8 mouse cellular contexts compared by ENCODE assay signal in the genomic region with DNA sequence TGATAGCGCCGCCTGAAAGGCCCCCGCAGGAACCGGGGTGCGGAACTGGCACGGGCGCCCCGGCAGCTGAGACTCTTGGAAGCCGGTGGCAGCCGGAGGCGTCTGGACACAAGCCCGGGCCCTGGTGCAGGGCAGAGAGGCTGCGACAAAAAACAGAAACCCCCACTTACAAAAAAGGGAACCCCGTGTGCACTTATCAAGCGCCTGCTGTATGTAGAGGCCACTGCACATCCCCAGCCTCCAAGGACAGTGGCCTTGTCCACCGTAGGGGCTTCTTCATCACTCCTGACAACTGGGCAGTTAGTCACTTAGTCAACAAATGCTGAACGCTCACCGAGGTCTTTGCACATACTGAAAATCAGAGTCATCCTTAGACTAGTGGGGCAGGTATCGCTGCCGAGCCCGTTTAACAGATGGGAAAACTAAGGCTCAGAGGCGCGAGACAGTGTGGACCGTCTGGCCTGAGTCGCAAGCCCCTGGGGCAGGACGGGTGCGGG. TPM values are rescaled to one million over a fixed set of nuclear protein-coding genes. Genes with fewer than 3 reads are reported as not detected.
DNase-seq lines count a peak whose midpoint lies in the region; ATAC-seq and TF ChIP-seq lines count a peak whose summit lies in the region.
"Had no signal": no experiment of that assay in that cellular context is flagged by ENCODE, and none has a peak within 500 bp of the region (broad histone marks: within the 10 kb centered on the region; RNA-seq: fewer than 3 reads in every experiment).

No protein-coding gene starts in this region.

- 23% methylated on average over 27 of the region's 27 CpGs for WGBS in liver, adult 2 months
- 29% methylated on average over 27 of the region's 27 CpGs for WGBS in hindbrain, embryonic 10.5 days
- WGBS in liver, embryonic 15.5 days (ENCODE audit: insufficient replicate concordance) = 21% methylated on average over 27 of the region's 27 CpGs

- H3K4me3 ChIP-seq in liver, adult 2 months (ENCODE audit: insufficient read depth, low read depth, low read length) = no peak overlapping the region
- peak overlapping the region; percentile 34 for H3K4me3 ChIP-seq in hindbrain, embryonic 10.5 days
- no peak overlapping the region for H3K4me3 ChIP-seq in liver, embryonic 15.5 days (replicated peaks)

- no peak for DNase-seq in liver, adult 2 months (ENCODE audit: extremely low read depth, low read depth, low spot score)
- no peak for DNase-seq in liver
- peak; percentile 77 to 82 for DNase-seq in cerebellum, postnatal 25 days
- no peak for DNase-seq in hindbrain, embryonic 10.5 days (ENCODE audit: low spot score)
- DNase-seq in ovary, postnatal 10 days (ENCODE audit: low spot score) = no peak

- no peaks in the 10 kb centered on the region for H3K36me3 ChIP-seq in liver, adult 2 months (ENCODE audit: control insufficient read depth, insufficient read depth, low read length)
- no peaks in the 10 kb centered on the region for H3K36me3 ChIP-seq in hindbrain, embryonic 10.5 days
- H3K36me3 ChIP-seq in liver, embryonic 15.5 days (replicated peaks) = no peaks in the 10 kb centered on the region

- peak overlapping the region; percentile 30; the same call in 1 of the 2 replicates for H3K9ac ChIP-seq in liver, adult 2 months (ENCODE audit: low read depth, low read length)
- H3K9ac ChIP-seq in liver, embryonic 15.5 days = no peak overlapping the region

- TF ChIP-seq CTCF in liver, adult 2 months (IDR thresholded peaks at IDR 0.05; ENCODE audit: low read depth, low read length) = no peak

- peaks cover 3% of the 10 kb centered on the region for H3K4me1 ChIP-seq in liver, adult 2 months (ENCODE audit: control insufficient read depth, insufficient read depth, low read length)
- H3K4me1 ChIP-seq in hindbrain, embryonic 10.5 days (replicated peaks) = peaks cover 70% of the 10 kb centered on the region
- peaks cover 23% of the 10 kb centered on the region for H3K4me1 ChIP-seq in liver, embryonic 15.5 days (replicated peaks)

- no peak overlapping the region for H3K27ac ChIP-seq in liver, adult 2 months (replicated peaks; ENCODE audit: insufficient read depth, low read depth, low read length)
- H3K27ac ChIP-seq in hindbrain, embryonic 10.5 days = peak overlapping the region; percentile 62; the same call in 1 of the 2 replicates
- no peak overlapping the region for H3K27ac ChIP-seq in liver, embryonic 15.5 days (replicated peaks)
- H3K27ac ChIP-seq: macrophage had no signal

- ATAC-seq in liver, embryonic 15.5 days (ENCODE audit: insufficient read depth) = no peak
- ATAC-seq in erythroid progenitor cell, adult 5-6 weeks (replicated peaks; ENCODE audit: low FRiP score, poor library complexity, severe bottlenecking) = no peak

- H3K27me3 ChIP-seq in liver, adult 2 months (ENCODE audit: control insufficient read depth, insufficient read depth, low read length) = peaks cover 23% of the 10 kb centered on the region
- H3K27me3 ChIP-seq in hindbrain, embryonic 10.5 days (ENCODE audit: insufficient read depth, poor library complexity, severe bottlenecking) = peaks cover 83% of the 10 kb centered on the region
- H3K27me3 ChIP-seq in liver, embryonic 15.5 days = peaks cover 74% of the 10 kb centered on the region

- peaks cover 5% of the 10 kb centered on the region; the same call in 1 of the 2 replicates for H3K9me3 ChIP-seq in hindbrain, embryonic 10.5 days
- no peaks in the 10 kb centered on the region for H3K9me3 ChIP-seq in liver, embryonic 15.5 days (replicated peaks)

- H3K79me2 ChIP-seq in liver, adult 2 months (ENCODE audit: control insufficient read depth, insufficient read depth, low read length) = no peaks in the 10 kb centered on the region

- 0 out of 2 replicates have a peak overlapping the region, but pooled peaks have one; percentile 18 for H3K4me2 ChIP-seq in liver, embryonic 15.5 days

- TF ChIP-seq POLR2A in liver, adult 2 months (IDR thresholded peaks at IDR 0.05; ENCODE audit: extremely low read depth, insufficient read depth, low read length) = no peak

RNA-seq across cellular contexts. Expression of a gene that starts 1.7 kb away (rescaled TPM):
- total RNA-seq in liver, adult 2 months (2014; rRNA removed) = not detected in 2 replicates
- polyA plus RNA-seq in liver, adult 2 months (2012; rRNA removed) = not detected in 2 replicates
- polyA plus RNA-seq in hindbrain, embryonic 10.5 days (2016; fragmentation: Nextera tagmentation; extraction: Ambion mirVana) = not detected in 2 replicates
- not detected in 2 replicates for polyA plus RNA-seq in liver, embryonic 15.5 days (2015; fragmentation: Nextera tagmentation; extraction: Ambion mirVana)
- total RNA-seq in erythroid progenitor cell, adult 5-6 weeks (2015; ENCODE audit: low replicate concordance) = not detected in 2 replicates
- total RNA-seq in erythroid progenitor cell, adult 5-6 weeks (2017; ENCODE audit: low replicate concordance) = not detected in 2 replicates
- polyA plus RNA-seq: macrophage had no signal

RNA-seq across cellular contexts. Expression of a gene that starts 34.2 kb away (rescaled TPM):
- total RNA-seq in liver, adult 2 months (2014; rRNA removed) = 4.4 and 6.0 TPM in 2 replicates
- polyA plus RNA-seq in liver, adult 2 months (2012; rRNA removed) = 7.5 and 10.2 TPM in 2 replicates
- polyA plus RNA-seq in hindbrain, embryonic 10.5 days (2016; fragmentation: Nextera tagmentation; extraction: Ambion mirVana) = 109 and 172 TPM in 2 replicates
- polyA plus RNA-seq in liver, embryonic 15.5 days (2015; fragmentation: Nextera tagmentation; extraction: Ambion mirVana) = 5.5 and 6.1 TPM in 2 replicates
- 7.9 and 10.9 TPM in 2 replicates for total RNA-seq in erythroid progenitor cell, adult 5-6 weeks (2015; ENCODE audit: low replicate concordance)
- 2.1 and 4.7 TPM in 2 replicates for total RNA-seq in erythroid progenitor cell, adult 5-6 weeks (2017; ENCODE audit: low replicate concordance)

RNA-seq across cellular contexts. Expression of a gene that starts 43.7 kb away (rescaled TPM):
- total RNA-seq in liver, adult 2 months (2014; rRNA removed) = not detected in 2 replicates
- 0.14 and 0.31 TPM in 2 replicates for polyA plus RNA-seq in liver, adult 2 months (2012; rRNA removed)
- polyA plus RNA-seq in hindbrain, embryonic 10.5 days (2016; fragmentation: Nextera tagmentation; extraction: Ambion mirVana) = 0.30 and 0.92 TPM in 2 replicates
- polyA plus RNA-seq in liver, embryonic 15.5 days (2015; fragmentation: Nextera tagmentation; extraction: Ambion mirVana) = 0.12 and 0.15 TPM in 2 replicates
- total RNA-seq in erythroid progenitor cell, adult 5-6 weeks (2015; ENCODE audit: low replicate concordance) = 6.1 TPM in 1 of 2 replicates, not detected in the other
- total RNA-seq in erythroid progenitor cell, adult 5-6 weeks (2017; ENCODE audit: low replicate concordance) = 1.2 TPM in 1 of 2 replicates, not detected in the other

Comparison
In these comparisons a context has a peak if more than half of its experiments do, and no peak if none do; other contexts are left out.
1. DNase-seq: peak in cerebellum, postnatal 25 days (2 of 2); none in liver, adult 2 months (single experiment), liver (single experiment), hindbrain, embryonic 10.5 days (single experiment) and ovary, postnatal 10 days (single experiment).